Mouse (Mus musculus): ENCODE results near the gene Ndufs5.
A peak's percentile ranks its signal among the peaks of the same experiment; 100 is the strongest.

DNA sequence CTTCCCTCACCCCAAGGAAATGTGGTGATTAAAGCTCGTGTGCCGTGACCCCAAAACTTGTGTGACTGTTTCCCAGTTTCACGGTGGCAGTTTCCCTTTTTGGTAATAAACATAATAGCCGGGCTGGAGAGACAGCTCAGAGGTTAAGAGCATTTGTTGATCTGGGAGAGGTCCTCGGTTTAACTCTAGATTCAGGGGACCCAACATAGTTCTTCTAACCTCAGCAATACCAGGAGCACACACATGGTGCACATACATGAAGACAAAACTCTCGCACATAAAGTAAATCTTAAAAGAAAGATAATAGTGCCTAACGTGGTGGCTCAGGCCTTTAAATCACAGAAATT is 405 bp upstream of the Ndufs5 start:
- TF ChIP-seq POLR2A (IDR thresholded peaks at IDR 0.05; ENCODE audit: control insufficient read depth in 1 of 2, insufficient read depth in 1 of 2, low read depth in 1 of 2, low read length in 2 of 2, poor library complexity in 1 of 2) (no peak), NELFE (IDR thresholded peaks at IDR 0.05; ENCODE audit: low read depth, low read length) (no peak), BHLHE40 (IDR thresholded peaks at IDR 0.05; ENCODE audit: borderline replicate concordance, low read depth, low read length) (no peak), CTCF (IDR thresholded peaks at IDR 0.05 in 2 of 3, conservative IDR thresholded peaks at IDR 0.05 in 1 of 3; ENCODE audit: control insufficient read depth in 1 of 3, insufficient read depth in 1 of 3, low read depth in 2 of 3, low read length in 3 of 3, poor library complexity in 1 of 3, severe bottlenecking in 1 of 3) (no peak), EP300 (IDR thresholded peaks at IDR 0.05; ENCODE audit: low read depth in 1 of 2, low read length in 2 of 2) (0 out of 4 replicates have a peak, but pooled peaks of 1 of the 2 experiments have one; percentile 27), MAX (IDR thresholded peaks at IDR 0.05; ENCODE audit: low read length) (no peak), CHD2 (IDR thresholded peaks at IDR 0.05; ENCODE audit: low read length) (no peak), HCFC1 (IDR thresholded peaks at IDR 0.05; ENCODE audit: low read depth, low read length) (no peak), USF2 (IDR thresholded peaks at IDR 0.05; ENCODE audit: borderline replicate concordance in 1 of 2, insufficient read depth in 1 of 2, low read depth in 1 of 2, low read length in 2 of 2) (no peak), MXI1 (IDR thresholded peaks at IDR 0.05; ENCODE audit: low read depth, low read length) (no peak; the same call in 1 of the 2 replicates), UBTF (IDR thresholded peaks at IDR 0.05; ENCODE audit: borderline replicate concordance, insufficient read depth, low read depth, low read length) (no peak), CHD1 (IDR thresholded peaks at IDR 0.05; ENCODE audit: low read depth, low read length) (no peak), MYC (IDR thresholded peaks at IDR 0.05; ENCODE audit: low read depth, low read length) (peak; percentile 70; the same call in 1 of the 2 replicates), ZC3H11A (IDR thresholded peaks at IDR 0.05; ENCODE audit: low read depth, low read length) (no peak)

Measured in MEL (cell line).